Mouse (Mus musculus): ENCODE data around the gene Zfp839.
"Not testable (repeated sequence)": the region's sequence is repeated elsewhere in the genome, so short reads cannot be mapped to it uniquely, and the experiment has no call there.

Zfp839 gene

DNA sequence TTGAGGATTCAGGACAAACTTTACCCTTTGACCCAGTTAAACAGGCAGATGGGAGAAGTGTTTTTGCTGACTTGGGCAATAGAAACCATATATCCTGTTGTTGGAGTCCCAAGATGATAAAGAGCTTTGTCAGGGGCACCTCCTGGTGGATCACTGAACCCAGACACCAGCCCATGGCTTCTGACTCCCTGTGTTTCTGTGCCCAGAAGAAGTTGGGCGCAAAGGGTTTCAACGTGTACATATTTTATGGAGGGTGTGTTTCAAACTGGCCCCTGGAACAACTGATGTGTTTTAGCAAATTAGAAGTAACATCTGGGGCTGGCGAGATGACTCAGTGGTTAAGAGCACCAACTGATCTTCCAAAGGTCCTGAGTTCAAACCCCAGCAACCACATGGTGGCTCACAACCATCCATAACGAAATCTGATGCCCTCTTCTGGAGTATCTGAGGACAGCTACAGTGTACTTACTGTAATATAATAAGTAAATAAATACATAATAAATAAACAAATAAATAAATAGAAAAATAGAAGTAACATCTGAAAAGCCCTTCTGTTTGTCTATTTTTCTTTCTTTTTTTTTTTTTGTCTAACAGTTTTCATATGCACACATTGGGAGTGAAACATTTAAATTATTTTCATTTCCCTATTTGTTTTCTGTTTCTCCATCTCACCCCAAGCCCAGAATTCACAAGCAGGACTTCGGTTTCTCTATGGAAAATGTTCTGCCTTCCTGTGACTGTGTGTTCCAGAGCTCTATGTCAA, 8.1 kb upstream of the Zfp839 start:
- DNase-seq (ENCODE audit: low spot score), result no peak

GRCm38 (mm10) chr12:110843194-110844048, 6.6 kb upstream of the Zfp839 start:
- DNase-seq (ENCODE audit: low spot score), result peak; percentile 80

GRCm38 (mm10) chr12:110844227-110845130, 5.6 kb upstream of the Zfp839 start:
- DNase-seq (ENCODE audit: low spot score), result peak; percentile 46

- peak; percentile 91 for DNase-seq (ENCODE audit: low spot score)
Measured at GRCm38 (mm10) chr12:110845131-110845880, 4.7 kb upstream of the Zfp839 start.

- no peak for DNase-seq (ENCODE audit: low spot score)
Measured at GRCm38 (mm10) chr12:110846191-110846765, 3.8 kb upstream of the Zfp839 start.

- DNase-seq (ENCODE audit: low spot score), result no peak
Measured at GRCm38 (mm10) chr12:110850929-110851256, 840 bp downstream of the Zfp839 start.

- DNase-seq (ENCODE audit: low spot score), result no peak
Measured at GRCm38 (mm10) chr12:110851414-110851813, 1.4 kb downstream of the Zfp839 start.

- peak; percentile 57 for DNase-seq (ENCODE audit: low spot score)
Measured at GRCm38 (mm10) chr12:110851923-110852322, 1.9 kb downstream of the Zfp839 start.

- no peak for DNase-seq (ENCODE audit: low spot score)
Measured at GRCm38 (mm10) chr12:110854786-110855737, 5.0 kb downstream of the Zfp839 start.

- DNase-seq (ENCODE audit: low spot score), result peak; percentile 44
Measured at GRCm38 (mm10) chr12:110857196-110857595, 7.1 kb downstream of the Zfp839 start.

- DNase-seq (ENCODE audit: low spot score), result not testable (repeated sequence)
Measured at GRCm38 (mm10) chr12:110858681-110859080, 8.6 kb downstream of the Zfp839 start.

DNA sequence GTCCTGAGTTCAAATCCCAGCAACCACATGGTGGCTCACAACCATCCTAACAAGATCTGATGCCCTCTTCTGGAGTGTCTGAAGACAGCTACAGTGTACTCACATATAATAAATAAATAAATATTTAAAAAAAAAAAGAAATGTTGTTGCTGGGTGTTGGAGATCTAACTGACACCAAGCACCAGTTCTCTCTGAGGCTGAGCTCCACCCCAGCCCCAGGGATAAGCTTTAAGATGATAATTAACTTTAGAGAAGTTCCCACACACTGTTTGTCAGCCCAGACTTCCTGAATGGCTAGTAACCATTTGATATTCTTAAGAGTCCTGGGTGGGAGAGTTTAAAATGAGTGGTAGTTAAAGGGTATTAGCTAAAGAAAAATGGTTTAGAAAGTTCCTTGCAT, 10.2 kb downstream of the Zfp839 start:
- no peak for DNase-seq (ENCODE audit: low spot score)

DNA sequence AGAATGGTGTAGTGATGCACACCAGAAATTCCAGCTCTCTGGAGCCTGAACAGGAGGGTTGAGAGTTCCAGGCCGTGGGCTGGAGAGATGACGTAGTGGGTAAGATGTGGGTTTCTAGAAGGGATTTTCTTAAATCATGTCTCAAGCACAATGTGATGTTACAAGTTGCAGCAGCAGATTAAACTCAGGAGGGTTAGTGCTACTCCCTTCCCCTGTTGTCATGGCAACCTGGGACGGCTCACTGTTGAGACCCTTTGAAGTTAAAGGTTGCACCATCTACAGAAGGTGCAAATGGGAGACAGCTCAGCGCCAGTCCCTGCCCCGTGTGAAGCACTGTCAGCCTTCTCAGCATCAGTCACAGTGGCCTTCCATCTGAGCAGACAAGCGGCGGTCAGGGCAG, 11.2 kb downstream of the Zfp839 start:
- no peak for DNase-seq (ENCODE audit: low spot score)

DNA sequence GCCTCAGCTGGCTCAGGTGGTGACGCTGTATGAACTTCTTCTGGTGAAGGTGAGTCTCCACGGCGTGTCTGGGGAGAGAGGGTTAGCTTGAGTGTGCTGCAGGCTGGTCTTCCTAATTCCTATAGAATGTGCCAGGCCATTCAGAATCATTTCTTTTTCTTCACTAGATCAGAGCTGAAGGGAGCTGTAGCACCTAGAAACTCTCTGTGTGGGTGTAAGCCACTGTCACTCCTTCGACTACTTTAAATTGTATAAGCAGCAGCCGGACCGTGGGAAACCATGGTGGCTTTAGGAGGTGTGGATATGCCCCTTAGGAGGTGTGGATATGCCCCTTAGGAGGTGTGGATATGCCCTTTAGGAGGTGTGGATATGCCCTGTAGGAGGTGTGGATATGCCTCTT, 14.0 kb downstream of the Zfp839 start:
- no peak for DNase-seq (ENCODE audit: low spot score)

- DNase-seq (ENCODE audit: low spot score), result no peak
Measured at GRCm38 (mm10) chr12:110865571-110865970, 15.5 kb downstream of the Zfp839 start.

DNA sequence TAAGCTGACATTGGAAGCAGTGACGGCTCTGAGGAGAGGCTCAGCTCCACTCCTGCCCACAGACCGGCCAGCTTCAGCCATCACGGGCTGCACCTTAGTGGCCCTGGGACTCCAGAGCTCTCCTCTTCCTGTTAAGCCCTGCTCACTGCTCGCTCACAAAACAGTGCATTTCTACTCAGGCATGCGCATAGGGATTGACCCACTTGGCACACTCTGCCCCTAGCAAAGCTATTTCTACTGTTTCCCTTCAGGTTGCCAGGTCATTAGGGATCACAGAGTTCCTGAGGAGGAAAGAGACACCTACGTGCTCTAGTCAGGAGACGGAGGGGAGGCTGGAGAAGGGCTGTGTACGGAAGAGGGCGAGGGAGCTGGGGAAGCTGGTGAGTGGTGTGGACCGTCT, 15.9 kb downstream of the Zfp839 start:
- DNase-seq (ENCODE audit: low spot score), result no peak

DNA sequence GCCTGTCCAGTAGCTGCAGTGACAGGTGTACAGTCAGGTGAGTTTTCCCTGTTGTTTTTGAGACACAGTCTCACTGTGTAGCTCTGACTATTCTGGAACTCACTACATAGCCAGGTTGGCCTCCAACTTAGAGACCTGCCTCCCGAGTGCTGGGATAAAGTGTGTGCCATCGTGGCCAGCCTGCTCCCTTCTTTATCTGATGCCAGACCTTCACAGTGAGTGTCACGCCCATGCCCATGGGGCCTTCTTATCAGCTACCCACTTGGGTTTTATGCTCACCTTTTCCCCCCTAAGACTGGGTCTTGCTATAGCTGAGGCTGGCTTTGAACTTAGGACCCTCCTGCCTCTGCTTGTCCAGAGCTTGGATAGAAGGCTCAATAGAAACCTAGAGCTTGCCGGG, 20.1 kb downstream of the Zfp839 start:
- DNase-seq (ENCODE audit: low spot score), result no peak

DNA sequence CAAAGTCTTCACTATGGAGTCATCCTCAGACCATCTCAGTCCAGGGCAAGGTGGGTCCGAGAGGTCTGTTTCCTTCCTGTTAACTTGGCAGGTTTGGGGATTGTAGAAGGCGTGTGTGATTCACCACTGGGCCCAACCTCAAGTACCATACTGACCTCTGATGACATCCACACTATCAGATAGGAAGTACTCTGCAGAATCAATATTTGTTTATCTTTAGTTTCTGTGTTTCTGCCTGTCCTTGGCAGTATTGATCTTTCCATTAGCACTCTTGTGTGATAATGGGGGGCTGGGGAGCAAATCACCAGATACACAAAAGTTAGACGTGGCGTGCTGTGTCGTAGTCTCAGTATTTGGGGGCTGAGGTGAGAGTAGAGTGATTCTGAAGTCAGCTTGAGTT, 21.2 kb downstream of the Zfp839 start:
- DNase-seq (ENCODE audit: low spot score), result no peak

DNA sequence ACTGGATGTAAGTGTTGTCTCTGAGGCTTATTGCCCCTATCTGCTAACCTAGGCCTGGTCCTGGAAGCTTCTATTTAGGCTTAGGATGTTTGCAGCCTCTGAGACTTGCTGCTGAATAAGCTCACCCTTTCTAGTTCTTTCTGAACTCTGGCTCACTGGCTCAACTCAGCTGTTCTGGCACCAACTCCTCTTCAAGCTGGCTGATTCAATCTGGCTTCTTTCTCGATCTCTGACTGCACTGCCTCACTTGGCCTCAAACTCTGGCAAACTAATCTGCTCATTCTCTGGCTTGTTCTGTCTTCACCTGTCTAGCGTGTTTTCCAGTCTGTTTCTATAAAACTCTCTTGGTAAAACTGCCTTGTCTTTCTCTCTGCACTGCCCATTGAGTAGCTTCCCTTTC, 25.3 kb downstream of the Zfp839 start:
- no peak for DNase-seq (ENCODE audit: low spot score)

DNA sequence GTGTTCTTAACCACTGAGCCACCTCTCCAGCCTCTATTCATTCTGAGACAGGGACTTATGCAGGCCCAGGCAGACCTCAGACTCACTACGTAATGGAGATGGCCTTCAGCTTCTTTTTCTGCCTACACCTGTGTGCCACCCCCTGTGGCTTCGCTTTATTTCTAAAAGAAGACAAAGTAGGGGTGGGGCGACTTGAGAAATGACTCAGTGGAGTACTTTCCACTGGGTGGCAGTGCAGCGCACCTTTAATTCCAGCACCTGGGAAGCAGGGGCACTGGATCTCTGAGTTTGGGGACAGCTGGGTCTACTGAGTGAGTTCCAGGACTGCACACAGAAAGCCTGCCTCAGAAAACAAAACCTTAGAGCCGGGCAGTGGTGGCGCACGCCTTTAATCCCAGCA, 32.2 kb downstream of the Zfp839 start:
- no peak for DNase-seq (ENCODE audit: low spot score)

Measured in testis, postnatal 14 days (tissue).